Mouse (Mus musculus): Measurements from ENCODE around the gene Rc3h1.
"Not testable (repeated sequence)": the region's sequence is repeated elsewhere in the genome, so short reads cannot be mapped to it uniquely, and the experiment has no call there.

The Rc3h1 gene

DNA sequence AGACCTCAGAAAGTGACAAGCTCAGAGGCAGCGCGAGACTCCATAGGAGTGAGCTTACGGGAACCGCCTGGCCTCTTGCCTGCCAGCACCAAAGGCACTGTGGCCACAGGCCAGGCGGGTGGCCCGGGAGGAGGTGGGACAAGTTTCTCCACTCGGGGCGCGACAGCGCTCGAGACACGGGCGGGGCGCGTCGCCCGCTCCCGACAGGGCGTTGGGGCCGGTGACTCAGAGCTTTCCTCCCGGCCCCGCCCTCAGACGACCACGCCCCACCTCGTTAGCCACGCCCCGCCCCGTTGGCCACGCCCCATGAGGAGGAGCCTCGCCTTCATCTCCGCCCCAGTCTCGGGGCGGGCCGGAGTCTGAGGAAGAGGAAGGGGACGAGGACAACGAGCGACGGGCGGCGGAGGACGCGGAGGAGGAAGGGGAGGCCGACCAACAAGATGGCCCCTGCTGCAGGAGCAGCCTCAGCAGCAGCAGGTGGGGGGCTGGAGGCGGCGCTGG, at the start of gene Rc3h1:
Rc3h1 (plus strand) TSS at position 362 of the 501 bp plus-strand sequence.
- DNase-seq (ENCODE audit: low spot score in 2 of 2): peak; percentile 99

DNA sequence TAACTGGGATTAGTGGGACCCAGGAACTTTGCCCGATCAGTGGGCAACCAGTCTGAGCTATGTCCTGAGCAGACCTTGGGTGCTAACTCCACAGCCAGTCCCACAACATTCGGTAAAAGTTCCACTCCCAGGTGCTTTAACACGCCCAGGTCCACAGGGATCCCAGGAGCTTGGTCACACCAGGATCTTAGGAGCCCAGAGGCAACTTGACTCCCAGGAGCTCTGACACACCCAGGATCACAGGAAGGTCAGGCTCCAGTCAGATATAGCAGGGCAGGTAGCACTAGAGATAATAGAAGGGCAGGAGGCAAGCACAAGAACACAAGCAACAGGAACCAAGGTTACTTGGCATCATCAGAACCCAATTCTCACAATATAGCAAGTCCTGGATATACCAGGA, 48.1 kb upstream of the Rc3h1 start:
- DNase-seq (ENCODE audit: low spot score in 2 of 2): no peak

DNA sequence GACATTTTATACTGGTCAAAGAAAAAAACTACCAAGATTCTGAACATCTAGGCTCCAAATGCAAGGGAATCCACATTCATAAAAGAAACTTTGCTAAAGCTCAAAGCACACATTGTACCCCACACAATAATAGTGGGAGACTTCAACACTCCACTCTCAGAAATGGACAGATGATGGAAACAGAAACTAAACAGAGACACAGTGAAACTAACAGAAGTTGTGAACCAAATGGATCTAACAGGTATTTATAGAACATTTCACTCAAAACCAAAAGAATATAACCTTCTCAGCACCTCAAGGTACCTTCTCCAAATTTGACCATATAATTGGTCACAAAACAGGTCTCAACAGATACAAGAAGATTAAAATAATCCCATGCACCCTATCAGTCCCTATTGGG, 46.3 kb upstream of the Rc3h1 start:
- DNase-seq (ENCODE audit: low spot score in 2 of 2): not testable (repeated sequence)

DNA sequence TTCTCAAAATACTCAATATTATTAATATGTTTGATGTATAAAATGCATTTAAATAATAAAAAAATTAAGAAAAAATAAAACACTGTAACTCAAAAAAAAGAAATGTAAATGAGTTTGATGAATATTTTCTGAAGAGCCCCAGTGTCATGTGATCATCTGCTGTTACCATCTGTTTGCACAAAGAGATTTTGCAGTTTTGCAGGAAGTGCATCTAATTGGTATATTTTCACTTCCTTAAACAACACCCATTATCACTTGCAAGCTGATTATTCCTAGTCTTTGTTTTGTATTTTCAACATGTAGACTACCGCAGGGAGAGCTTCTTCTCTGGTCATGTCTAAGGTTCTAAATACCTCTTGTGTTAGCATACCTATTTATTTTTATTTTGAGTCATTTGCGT, 45.1 kb upstream of the Rc3h1 start:
- no peak for DNase-seq (ENCODE audit: low spot score in 2 of 2)

DNA sequence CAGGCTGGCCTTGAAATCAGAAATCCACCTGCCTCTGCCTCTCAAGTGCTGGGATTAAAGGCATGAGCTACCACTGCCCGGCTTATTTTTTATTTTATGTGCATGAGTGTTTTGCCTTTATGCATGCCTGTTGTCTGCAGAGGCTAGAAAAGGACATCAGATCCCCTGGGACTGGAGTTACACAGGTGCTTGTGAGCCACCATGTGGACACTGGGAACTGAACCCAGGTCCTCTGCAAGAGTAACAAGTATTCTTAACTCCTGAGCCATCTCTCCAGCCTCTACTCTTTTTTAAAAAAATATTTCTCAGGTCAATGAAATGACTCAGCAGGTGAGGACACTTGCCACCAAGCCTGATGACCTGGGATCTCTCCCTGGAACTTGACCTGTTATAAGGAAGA, 44.6 kb upstream of the Rc3h1 start:
- DNase-seq (ENCODE audit: low spot score in 2 of 2): no peak

DNA sequence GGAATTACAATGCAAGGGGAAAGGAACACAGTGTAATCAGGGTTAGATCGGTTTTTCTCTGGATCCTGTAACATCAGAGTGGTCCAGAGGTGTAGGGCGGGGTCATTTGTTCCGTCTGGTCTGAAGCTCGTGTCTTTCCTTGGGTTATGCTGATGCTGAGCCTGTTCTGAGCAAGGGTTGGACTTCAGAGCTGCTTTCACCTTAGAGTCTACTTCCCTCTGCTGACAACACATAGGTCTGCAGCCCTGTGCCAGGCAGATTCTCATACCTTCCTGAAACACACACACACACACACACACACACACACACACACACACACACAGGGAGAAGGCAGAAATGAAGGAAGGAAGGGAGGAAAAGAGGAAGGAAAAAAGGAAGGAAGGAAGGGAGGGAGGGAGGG, 43.2 kb upstream of the Rc3h1 start:
- DNase-seq (ENCODE audit: low spot score in 2 of 2): no peak

DNA sequence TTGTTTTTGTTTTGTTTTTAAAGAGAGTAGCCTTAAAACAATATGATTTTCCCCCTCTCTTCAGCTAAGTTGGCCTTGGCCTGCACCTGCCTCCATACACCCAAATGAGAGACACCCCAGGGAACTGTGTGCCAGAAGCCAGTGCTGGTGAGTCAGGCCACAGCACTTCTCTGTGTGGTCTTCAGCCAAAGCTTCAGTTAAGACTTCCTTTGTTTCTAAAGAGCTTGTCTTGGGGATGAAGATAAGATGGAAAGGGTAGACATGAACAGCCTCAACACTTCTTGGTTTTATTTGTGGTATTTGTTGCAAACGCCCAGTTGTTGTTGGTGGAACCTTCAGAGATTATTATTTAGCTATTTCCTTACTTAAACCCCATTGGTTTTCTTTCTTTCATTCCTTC, 31.5 kb upstream of the Rc3h1 start:
- DNase-seq (ENCODE audit: low spot score in 2 of 2): no peak

DNA sequence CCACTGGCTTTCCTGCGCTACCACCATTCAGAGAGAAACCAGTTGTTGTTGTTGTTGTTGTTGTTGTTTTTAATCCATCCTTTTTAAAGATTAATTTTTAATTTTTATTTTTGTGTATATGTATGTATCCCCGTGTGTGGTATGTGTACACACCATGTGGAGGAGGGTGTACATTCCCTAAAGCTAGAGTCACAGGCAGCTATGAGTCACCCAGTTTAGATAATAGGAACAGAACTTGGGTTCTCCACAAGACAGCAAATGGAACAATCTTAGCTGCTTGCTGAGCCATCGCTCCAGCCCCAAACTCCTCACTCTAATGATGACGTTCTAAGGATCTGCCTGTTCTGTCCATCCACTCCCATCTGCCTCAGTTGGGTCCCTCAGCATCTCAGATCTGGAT, 29.2 kb upstream of the Rc3h1 start:
- DNase-seq (ENCODE audit: low spot score in 2 of 2): no peak

DNA sequence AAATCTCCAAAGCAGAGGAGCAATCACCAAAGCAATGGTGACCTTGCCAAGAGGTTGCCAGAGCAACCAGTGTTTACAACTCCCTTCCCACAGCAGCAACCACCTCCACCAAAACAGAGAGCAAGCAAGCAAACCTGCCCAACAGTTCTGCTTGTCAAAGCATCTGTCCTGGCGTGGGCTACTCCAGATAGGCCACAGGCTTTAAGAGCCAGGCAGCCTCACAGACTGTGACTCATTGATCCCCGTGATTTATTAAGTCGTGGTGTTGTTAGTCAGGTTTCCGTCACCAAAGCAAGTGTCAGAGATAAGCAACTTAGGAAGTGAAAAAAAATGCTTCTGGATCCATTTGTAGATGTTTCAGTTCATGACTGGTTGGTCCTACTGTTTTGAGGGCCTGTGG, 27.7 kb upstream of the Rc3h1 start:
- DNase-seq (ENCODE audit: low spot score in 2 of 2): peak in 1 of 2 experiments; percentile 4

DNA sequence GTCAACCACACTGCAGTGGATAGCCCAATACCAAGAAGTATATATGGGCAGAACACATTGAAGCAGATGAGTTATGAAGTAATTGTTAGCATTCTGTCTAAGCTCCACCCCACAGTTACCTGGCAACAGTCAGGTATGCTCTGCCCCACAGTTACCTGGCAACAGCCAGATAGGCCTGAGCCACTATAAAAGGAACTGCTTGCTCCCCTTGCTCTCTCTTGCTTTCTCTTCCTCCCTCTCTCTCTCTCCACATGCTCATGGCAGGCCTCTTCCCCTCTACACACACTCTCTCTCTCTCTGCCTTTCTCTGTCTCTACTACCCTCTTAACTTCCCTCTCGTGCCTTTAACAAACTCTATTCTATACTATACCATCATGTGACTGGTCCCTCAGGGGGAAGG, 24.8 kb upstream of the Rc3h1 start:
- not testable (repeated sequence) for DNase-seq (ENCODE audit: low spot score in 2 of 2)

DNA sequence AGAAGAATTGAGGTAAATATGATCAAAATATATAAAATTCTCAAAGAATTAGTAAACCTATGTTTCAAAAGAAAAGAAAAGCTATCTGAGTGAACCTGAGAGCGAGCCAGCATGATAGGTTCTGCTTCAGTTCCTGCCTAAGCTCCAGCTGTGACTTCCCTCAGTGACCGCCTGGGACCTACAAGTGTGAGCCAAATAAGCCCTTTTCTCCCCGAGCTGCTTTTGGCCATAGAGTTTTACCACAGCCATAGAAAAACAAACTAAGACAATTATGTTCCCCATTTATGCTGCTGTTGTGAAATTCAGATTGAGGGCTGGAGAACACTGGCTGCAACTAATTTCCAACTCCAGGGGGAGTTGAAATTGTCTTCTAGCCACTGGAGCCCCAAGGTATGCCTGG, 24.2 kb upstream of the Rc3h1 start:
- DNase-seq (ENCODE audit: low spot score in 2 of 2): no peak

DNA sequence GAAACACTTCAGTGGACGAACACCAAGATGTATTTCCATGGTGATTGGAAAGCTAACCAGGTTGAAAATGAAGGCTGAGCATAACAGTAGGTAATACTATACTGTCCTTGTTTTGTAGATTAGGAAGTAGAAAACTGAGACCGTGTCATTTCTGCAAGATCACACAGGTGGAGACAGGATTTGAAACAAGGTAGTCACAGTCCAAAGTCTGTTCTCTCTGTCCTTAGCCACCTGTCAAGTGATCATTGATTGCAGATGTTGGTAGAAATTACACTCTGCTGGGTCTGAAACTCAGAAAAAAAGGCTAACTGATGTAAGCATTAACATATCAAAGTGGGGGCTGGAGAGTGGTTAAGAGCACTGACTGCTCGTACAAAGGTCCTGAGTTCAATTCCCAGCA, 21.9 kb upstream of the Rc3h1 start:
- DNase-seq (ENCODE audit: low spot score in 2 of 2): no peak

DNA sequence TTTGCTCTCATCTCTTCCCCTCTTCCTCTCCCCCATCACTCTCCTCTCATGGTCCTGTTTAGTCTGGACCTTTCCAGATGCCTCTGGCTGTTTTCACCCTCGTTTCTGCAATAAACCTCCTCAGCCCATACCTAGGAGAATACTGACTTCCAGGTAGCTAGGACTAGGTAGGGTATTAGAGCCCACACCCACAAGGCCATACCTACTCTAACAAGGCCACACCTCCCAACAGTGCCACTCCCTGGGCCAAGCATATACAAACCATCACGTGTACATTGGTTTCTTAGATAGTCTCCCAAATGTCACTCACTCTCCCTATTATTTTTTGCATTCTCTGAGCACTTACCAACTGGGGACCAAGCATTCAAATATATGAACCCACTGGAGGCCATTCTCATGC, 21.2 kb upstream of the Rc3h1 start:
- DNase-seq (ENCODE audit: low spot score in 2 of 2): no peak

DNA sequence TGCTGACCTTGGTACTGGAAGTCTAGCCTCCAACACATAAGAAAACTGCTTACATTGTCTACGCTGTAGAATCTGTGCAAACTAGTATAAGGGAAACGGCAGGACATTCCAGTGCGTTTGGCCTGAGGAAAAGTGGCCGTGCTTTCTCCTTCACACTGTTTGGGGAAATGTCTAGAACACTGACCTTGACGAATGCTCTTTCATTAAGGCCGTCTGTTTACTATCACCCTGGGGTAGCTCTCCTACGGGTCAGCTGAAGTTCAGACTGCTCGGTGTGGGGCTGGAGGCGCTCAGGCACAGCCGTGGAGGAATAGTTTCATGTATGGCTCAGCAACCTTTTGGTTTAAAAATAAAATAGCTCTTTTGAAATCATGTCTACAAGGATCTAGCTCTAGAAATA, 6.5 kb upstream of the Rc3h1 start:
- DNase-seq (ENCODE audit: low spot score in 2 of 2): no peak

DNA sequence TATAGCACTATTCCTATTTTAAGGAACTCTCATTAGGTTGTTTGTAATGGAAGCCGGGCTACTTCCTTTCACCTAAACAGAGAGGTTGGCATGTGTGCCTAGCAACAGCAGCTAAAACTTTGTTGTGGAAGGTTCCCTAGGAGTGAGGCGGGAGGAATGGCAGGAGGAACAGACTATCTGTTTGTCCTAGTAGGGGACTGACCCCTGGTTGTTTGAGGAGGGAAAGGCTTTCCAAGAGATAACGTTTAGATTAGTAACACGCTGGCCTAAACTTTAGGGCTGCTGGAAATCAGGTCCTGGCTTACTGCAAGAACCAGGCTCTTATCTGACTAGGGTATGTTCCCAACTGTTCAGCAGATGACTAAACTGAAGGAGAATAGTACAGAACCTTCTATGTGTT, 2.2 kb upstream of the Rc3h1 start:
- no peak for DNase-seq (ENCODE audit: low spot score in 2 of 2)

DNA sequence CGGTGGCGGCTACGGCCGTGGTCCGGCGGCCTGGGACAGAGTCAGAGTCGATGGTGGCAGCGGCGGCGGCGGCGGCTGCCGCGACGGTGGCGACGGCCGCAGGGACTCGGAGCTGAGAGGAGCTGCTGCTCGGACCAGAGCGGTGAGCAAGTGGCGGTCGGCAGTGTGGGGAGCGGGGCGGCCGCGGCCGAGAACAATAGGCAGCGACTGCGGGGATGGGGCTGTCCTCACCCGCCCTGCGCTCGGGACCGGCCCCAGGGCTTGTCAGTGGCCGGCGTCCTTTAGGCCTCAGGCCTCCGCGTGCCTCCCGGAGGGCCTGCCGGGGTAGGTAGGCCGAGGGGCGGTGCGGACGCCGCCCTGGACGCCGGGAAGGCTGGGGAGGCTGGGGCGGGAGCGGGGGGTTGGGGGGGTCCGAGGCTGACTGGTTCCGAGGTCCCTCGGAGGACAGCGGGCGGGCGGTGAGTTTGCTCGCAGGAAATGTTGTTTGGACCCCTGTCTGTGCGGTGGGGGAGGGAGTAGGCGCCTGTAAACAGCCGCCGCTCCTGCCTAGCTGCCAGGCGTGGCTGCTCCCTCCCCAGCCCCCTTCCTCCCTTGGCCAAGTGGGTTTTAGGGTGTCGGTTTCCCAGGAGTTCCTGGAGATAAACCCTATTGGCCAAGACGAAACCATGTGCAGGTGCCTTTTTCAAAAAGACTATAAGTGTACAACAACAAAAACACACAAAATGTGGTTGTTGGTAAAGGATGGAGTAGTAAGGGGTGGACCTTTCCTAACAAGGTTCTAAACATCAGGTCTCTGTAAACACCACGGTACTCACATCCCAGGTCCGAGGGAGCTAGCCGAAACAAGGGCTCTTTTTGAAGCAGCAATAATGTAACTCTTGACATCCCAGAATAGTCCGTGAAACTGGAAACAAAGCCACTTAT, 602 bp downstream of the Rc3h1 start:
- peak; percentile 37 to 53 for DNase-seq (ENCODE audit: low spot score in 2 of 2)

DNA sequence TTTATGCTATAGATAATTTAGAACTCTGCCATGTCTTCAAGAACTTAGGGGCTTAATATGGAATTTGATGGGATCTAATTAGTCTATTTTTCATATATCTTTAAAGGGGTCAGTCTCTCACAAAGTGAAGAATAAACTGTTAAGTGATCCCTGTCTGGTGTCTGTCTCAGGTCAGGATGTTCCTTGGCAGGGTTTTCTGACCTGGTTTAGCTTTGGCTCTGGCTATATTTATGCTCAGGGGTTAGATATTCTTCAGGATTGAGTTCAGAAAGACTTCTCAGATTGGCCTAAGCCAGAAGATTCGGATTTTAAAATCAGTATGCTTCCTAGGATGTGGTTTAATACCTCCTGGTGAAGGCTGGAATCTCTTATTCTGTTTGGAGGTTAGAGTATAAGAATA, 4.0 kb downstream of the Rc3h1 start:
- no peak for DNase-seq (ENCODE audit: low spot score in 2 of 2)

DNA sequence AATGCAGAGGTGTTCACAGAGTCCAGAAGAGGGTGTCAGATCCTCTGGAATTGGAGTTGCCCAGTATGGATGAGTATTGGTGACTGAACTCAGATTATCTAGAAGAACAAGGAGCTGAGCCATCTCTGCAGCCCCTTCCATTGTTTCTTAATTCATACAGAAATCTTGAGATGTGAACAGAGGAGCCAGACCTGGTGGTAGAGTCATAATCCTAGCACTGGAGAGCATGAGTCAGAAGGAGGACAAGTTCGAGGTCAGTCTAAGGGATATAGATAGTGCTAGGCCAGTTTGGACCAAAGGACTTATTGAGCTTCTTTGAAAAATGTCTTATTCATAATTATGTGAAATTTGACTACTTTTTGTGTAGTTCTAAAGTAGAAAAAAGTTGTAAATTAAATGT, 4.6 kb downstream of the Rc3h1 start:
- DNase-seq (ENCODE audit: low spot score in 2 of 2): no peak

DNA sequence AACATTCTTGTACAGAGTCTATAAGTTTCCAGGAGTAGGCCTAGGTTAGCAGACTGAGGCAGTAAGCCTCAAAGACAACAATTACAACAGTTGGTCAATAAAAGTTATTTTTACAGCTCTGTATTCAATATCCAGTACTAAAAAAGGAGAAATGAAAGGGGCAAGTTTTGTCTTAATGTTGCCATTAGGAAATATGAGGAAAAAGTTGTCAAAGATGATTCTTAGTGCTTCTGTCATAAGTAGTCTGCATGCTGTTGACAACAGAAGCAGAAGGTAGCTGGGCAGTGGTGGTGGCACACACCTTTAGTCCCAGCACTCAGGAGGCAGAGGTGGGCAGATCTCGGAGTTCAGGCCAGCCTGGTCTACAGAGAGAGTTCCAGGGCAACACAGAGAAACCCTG, 13.2 kb downstream of the Rc3h1 start:
- no peak for DNase-seq (ENCODE audit: low spot score in 2 of 2)

DNA sequence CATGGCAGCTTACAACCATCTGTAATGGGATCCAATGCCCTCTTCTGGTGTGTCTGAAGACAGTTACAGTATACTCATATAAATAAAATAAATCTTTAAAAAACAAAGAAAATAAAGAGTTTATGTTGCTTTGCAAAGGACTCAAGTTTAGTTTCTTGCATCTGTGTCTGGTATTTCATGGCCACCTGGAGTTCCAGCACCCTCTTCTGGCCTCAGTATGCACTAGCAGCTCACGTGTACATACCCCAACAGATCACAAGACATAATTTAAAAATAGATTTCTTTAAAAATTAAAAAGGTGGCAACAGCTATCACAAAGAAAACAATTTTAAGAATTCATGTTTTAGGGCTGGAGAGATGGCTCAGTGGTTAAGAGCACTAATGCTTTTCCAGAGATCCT, 15.7 kb downstream of the Rc3h1 start:
- no peak for DNase-seq (ENCODE audit: low spot score in 2 of 2)

DNA sequence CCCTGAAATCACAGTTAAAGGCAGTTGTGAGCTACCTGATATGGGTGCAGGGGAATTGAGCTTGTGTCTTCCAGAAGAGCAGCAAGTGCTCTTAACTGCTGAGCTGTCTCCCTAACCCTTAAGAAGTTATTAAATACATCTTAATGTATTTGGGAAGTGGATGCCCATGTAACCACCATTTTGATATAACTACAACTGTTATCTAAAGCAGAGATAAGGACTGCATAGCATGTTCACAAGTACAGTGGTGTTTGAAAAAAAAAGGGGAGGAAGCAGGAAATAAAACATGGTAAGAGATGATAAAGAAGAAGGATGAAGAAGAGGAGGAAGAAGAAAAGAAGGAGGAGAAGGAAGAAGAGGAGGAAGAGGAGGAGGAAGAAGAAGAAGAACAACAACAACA, 25.1 kb downstream of the Rc3h1 start:
- DNase-seq (ENCODE audit: low spot score in 2 of 2): no peak

DNA sequence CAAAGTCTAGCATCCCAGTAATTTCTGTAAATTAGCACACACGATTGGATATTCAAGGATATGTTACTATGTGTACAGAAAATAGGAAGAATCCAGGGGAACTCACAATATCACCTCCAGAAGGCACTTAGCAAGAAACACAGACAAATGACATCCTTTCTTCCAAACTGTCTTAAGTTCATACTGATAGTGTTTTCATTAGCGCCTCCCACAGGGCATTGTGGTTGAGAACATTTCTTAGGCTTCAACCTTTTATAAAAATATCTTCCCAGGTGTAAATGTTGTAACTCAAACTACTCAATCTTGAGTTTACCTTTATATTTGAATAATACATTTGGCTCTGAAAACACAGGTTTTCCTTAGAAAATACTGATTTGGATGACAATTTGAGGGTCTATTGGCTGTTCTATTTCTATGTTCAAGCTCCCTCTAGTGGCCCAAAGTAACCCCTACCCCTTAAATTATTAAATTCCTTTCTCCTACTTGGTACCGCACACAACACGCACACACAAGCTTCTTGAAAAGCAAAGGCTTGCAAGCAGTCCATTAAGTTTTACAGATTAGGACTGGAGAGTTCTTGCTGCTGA, 27.8 kb downstream of the Rc3h1 start:
- no peak for DNase-seq (ENCODE audit: low spot score in 2 of 2)

DNA sequence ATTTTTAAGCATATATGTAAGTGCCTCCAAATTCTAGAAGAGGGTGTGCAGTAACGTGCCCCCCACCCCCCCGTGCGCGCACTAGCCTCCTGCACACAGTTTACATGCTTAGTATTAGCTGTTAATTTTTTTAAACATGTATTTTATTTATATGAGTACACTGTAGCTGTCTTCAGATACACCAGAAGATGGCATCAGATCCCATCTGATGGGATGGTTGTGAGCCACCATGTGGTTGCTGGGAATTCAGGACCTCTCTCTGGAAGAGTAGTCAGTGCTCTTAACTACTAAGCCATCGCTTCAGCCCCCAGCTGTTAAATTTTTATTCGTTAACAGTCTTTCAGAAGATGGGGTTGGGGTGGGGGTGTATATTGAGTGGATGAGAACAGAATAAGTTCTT, 29.3 kb downstream of the Rc3h1 start:
- no peak for DNase-seq (ENCODE audit: low spot score in 2 of 2)

All from urinary bladder, postnatal 36 days (tissue).